Mouse (Mus musculus) stomach, postnatal 0 days (tissue): ENCODE results near the gene A630095N17Rik.

Experiments
- CTCF ChIP-seq: IDR thresholded peaks from 2 replicates; pipeline ENCODE4 v1.5.1; 2016; ENCODE audit warnings: antibody characterized with exemption, low read depth, mild to moderate bottlenecking, moderate library complexity
- EP300 ChIP-seq: optimal IDR thresholded peaks from 2 replicates; pipeline ENCODE3; 2016; ENCODE audit warnings: antibody characterized with exemption

- TF ChIP-seq EP300: no peak
- TF ChIP-seq CTCF: no peak
These were observed 16.1 kb downstream of the A630095N17Rik start for GRCm38 (mm10) chr1:75215785-75216184.
